Mouse (Mus musculus) cerebellum, adult 11 months (tissue): ENCODE results near the gene Ap3b1.
A peak's percentile ranks its signal among the peaks of the same experiment; 100 is the strongest.

ENCODE experiments used
- DNase-seq: peaks from one replicate; pipeline ENCODE4 v3.0.0; 2022

The Ap3b1 gene

GRCm38 (mm10) chr13:94375526-94376390 lies 17.0 kb downstream of the Ap3b1 start:
- DNase-seq = peak; percentile 95

- no peak for DNase-seq
These were observed 20.2 kb downstream of the Ap3b1 start for GRCm38 (mm10) chr13:94379006-94379405.

- no peak for DNase-seq
These were observed 22.7 kb downstream of the Ap3b1 start for GRCm38 (mm10) chr13:94381427-94381826.

GRCm38 (mm10) chr13:94381829-94382675 lies 23.3 kb downstream of the Ap3b1 start:
- no peak for DNase-seq

GRCm38 (mm10) chr13:94384931-94385570 lies 26.3 kb downstream of the Ap3b1 start:
- no peak for DNase-seq

- DNase-seq = no peak
These were observed 29.8 kb downstream of the Ap3b1 start for GRCm38 (mm10) chr13:94388566-94388965.

GRCm38 (mm10) chr13:94389541-94389940 lies 30.8 kb downstream of the Ap3b1 start:
- DNase-seq = no peak

GRCm38 (mm10) chr13:94392282-94392681 lies 33.5 kb downstream of the Ap3b1 start:
- DNase-seq = no peak

GRCm38 (mm10) chr13:94394486-94394885 lies 35.7 kb downstream of the Ap3b1 start:
- no peak for DNase-seq

- DNase-seq = no peak
These were observed 37.0 kb downstream of the Ap3b1 start for GRCm38 (mm10) chr13:94395763-94396162.

GRCm38 (mm10) chr13:94396392-94396920 lies 37.7 kb downstream of the Ap3b1 start:
- peak; percentile 27 for DNase-seq

GRCm38 (mm10) chr13:94398568-94399374 lies 40.0 kb downstream of the Ap3b1 start:
- DNase-seq = no peak

- DNase-seq = no peak
These were observed 41.7 kb downstream of the Ap3b1 start for GRCm38 (mm10) chr13:94400465-94400864.

GRCm38 (mm10) chr13:94423600-94423999 lies 64.8 kb downstream of the Ap3b1 start:
- no peak for DNase-seq

GRCm38 (mm10) chr13:94429567-94429966 lies 70.8 kb downstream of the Ap3b1 start:
- DNase-seq = no peak

- no peak for DNase-seq
These were observed 80.6 kb downstream of the Ap3b1 start for GRCm38 (mm10) chr13:94439386-94439785.

- DNase-seq = no peak
These were observed 82.4 kb downstream of the Ap3b1 start for GRCm38 (mm10) chr13:94441199-94441598.

- DNase-seq = no peak
These were observed 84.7 kb downstream of the Ap3b1 start for GRCm38 (mm10) chr13:94443411-94443810.

- no peak for DNase-seq
These were observed 86.3 kb downstream of the Ap3b1 start for GRCm38 (mm10) chr13:94445103-94445502.

- DNase-seq = no peak
These were observed 88.2 kb downstream of the Ap3b1 start for GRCm38 (mm10) chr13:94447003-94447402.

GRCm38 (mm10) chr13:94449593-94449992 lies 90.8 kb downstream of the Ap3b1 start:
- DNase-seq = no peak

GRCm38 (mm10) chr13:94451229-94451628 lies 92.5 kb downstream of the Ap3b1 start:
- no peak for DNase-seq
